Mouse (Mus musculus): ENCODE data around the gene Olfr183. TPM values are rescaled to one million over a fixed set of nuclear protein-coding genes. Genes with fewer than 3 reads are reported as not detected.
"Not testable (repeated sequence)": the region's sequence is repeated elsewhere in the genome, so short reads cannot be mapped to it uniquely, and the experiment has no call there.

Olfr183 gene
- total RNA-seq (2021): not detected
- long read RNA-seq, experiment 1: 0 reads
- long read RNA-seq, experiment 2: 0 reads

- no peak for TF ChIP-seq CTCF (IDR thresholded peaks at IDR 0.05)
- no peak within 1 kb of the TSS for H3K27ac ChIP-seq
- intact Hi-C loops (cut with DNase I): no loop called here
Observed at GRCm38 (mm10) chr16:58995057-58995456, at the start of gene Olfr183. TSS of gene Olfr183 (plus strand) at chr16:58995357.

GRCm38 (mm10) chr16:59007146-59007545 is 12.0 kb downstream of the Olfr183 start:
- Histone ChIP-seq H3K27ac (no peak overlapping the region), H3K4me3 (no peak overlapping the region)
- intact Hi-C loops (cut with DNase I): no loop called here
- no peak for DNase-seq
- no peak for TF ChIP-seq CTCF (IDR thresholded peaks at IDR 0.05)

More at GRCm38 (mm10) chr16:58995057-58995456, at the start of gene Olfr183:
- no peak for DNase-seq
- H3K4me3 ChIP-seq: no peak within 1 kb of the TSS

- intact Hi-C loops (cut with DNase I): no loop called here
- DNase-seq: no peak
- H3K4me3 ChIP-seq: no peak overlapping the region
- TF ChIP-seq CTCF (IDR thresholded peaks at IDR 0.05): no peak
- no peak overlapping the region for H3K27ac ChIP-seq
Observed at GRCm38 (mm10) chr16:59013357-59014018, 18.3 kb downstream of the Olfr183 start.

- no peak for TF ChIP-seq CTCF (IDR thresholded peaks at IDR 0.05)
- intact Hi-C loops (cut with DNase I): no loop called here
Observed at GRCm38 (mm10) chr16:59030191-59030590, 35.0 kb downstream of the Olfr183 start, which contains the start of gene Olfr186. TSS of gene Olfr186 (minus strand) at chr16:59030291.

GRCm38 (mm10) chr16:59039710-59040109 is 44.6 kb downstream of the Olfr183 start, which contains the start of gene Olfr187:
TSS of gene Olfr187 (minus strand) at chr16:59039767.
- DNase-seq: no peak
- TF ChIP-seq CTCF (IDR thresholded peaks at IDR 0.05): no peak
- intact Hi-C loops (cut with DNase I): no loop called here
- Histone ChIP-seq H3K4me3 (no peak within 1 kb of the TSS), H3K27ac (no peak within 1 kb of the TSS)

More at GRCm38 (mm10) chr16:59030191-59030590, 35.0 kb downstream of the Olfr183 start, which contains the start of gene Olfr186:
- Histone ChIP-seq H3K27ac (no peak within 1 kb of the TSS), H3K4me3 (no peak within 1 kb of the TSS)
- no peak for DNase-seq

- no peak for TF ChIP-seq CTCF (IDR thresholded peaks at IDR 0.05)
- intact Hi-C loops (cut with DNase I): no loop called here
- H3K27ac ChIP-seq: no peak overlapping the region
- H3K4me3 ChIP-seq: no peak overlapping the region
- DNase-seq: no peak
Observed at GRCm38 (mm10) chr16:59045835-59046234, 50.7 kb downstream of the Olfr183 start.

GRCm38 (mm10) chr16:59047579-59047978 is 52.4 kb downstream of the Olfr183 start:
- DNase-seq: no peak
- intact Hi-C loops (cut with DNase I): no loop called here
- no peak for TF ChIP-seq CTCF (IDR thresholded peaks at IDR 0.05)
- Histone ChIP-seq H3K4me3 (no peak overlapping the region), H3K27ac (no peak overlapping the region)

- intact Hi-C loops (cut with DNase I): no loop called here
- Histone ChIP-seq H3K27ac (no peak overlapping the region), H3K4me3 (no peak overlapping the region)
- TF ChIP-seq CTCF (IDR thresholded peaks at IDR 0.05): no peak
- DNase-seq: no peak
Observed at GRCm38 (mm10) chr16:59048860-59049259, 53.7 kb downstream of the Olfr183 start.

- DNase-seq; intact Hi-C loops (cut with DNase I): not testable (repeated sequence)
Observed at GRCm38 (mm10) chr16:59049286-59049685, 54.1 kb downstream of the Olfr183 start.

More at GRCm38 (mm10) chr16:59049286-59049685, 54.1 kb downstream of the Olfr183 start:
- H3K27ac ChIP-seq, H3K4me3 ChIP-seq: not testable (repeated sequence)

Other genes with a start within 250 kb of the Olfr183 start
- not detected for gene Olfr172, start 232.2 kb upstream of the Olfr183 start, total RNA-seq (2021)
- not detected for gene Olfr173, start 195.1 kb upstream of the Olfr183 start, total RNA-seq (2021)
- not detected for gene Olfr175-ps1, start 168.6 kb upstream of the Olfr183 start, total RNA-seq (2021)
- not detected for gene Olfr177, start 120.6 kb upstream of the Olfr183 start, total RNA-seq (2021)
- not detected for gene Olfr178, start 103.3 kb upstream of the Olfr183 start, total RNA-seq (2021)
- not detected for gene Olfr181, start 66.6 kb upstream of the Olfr183 start, total RNA-seq (2021)
- not detected for gene Olfr180, start 66.0 kb upstream of the Olfr183 start, total RNA-seq (2021)
- gene Olfr186, start 34.9 kb downstream of the Olfr183 start, total RNA-seq (2021): not detected
- not detected for gene Olfr187, start 44.4 kb downstream of the Olfr183 start, total RNA-seq (2021)
- gene Olfr190, start 82.6 kb downstream of the Olfr183 start, total RNA-seq (2021): not detected
- not detected for gene Olfr191, start 94.5 kb downstream of the Olfr183 start, total RNA-seq (2021)
- not detected for gene Olfr193, start 116.5 kb downstream of the Olfr183 start, total RNA-seq (2021)
- gene Olfr194, start 125.7 kb downstream of the Olfr183 start, total RNA-seq (2021): not detected
- gene Olfr195, start 151.7 kb downstream of the Olfr183 start, total RNA-seq (2021): not detected
- not detected for gene Olfr196, start 175.1 kb downstream of the Olfr183 start, total RNA-seq (2021)
- gene Olfr198, start 208.2 kb downstream of the Olfr183 start, total RNA-seq (2021): not detected
- not detected for gene Olfr199, start 224.4 kb downstream of the Olfr183 start, total RNA-seq (2021)